Mouse (Mus musculus) forebrain, embryonic 13.5 days (tissue): ENCODE results near the gene Ubc. TPM values are rescaled to one million over a fixed set of nuclear protein-coding genes. Genes with fewer than 3 reads are reported as not detected.
"Not testable (repeated sequence)": the region's sequence is repeated elsewhere in the genome, so short reads cannot be mapped to it uniquely, and the experiment has no call there.

Source experiments
- ATAC-seq: fragments of 200-750 bp; cut with Nextera tagmentation; 2 replicates; pipeline ENCODE4 v1.8.0; 2017
- H3K27ac ChIP-seq: fragments of 300-500 bp; sonication (generic); 2 replicates; pipeline ENCODE4 v1.5.1; 2015; ENCODE audit warnings: inconsistent platforms, mild to moderate bottlenecking, moderate library complexity
- H3K27me3 ChIP-seq: fragments of 300-500 bp; sonication (generic); 2 replicates; pipeline ENCODE4 v1.6.1; 2015; ENCODE audit warnings: mild to moderate bottlenecking, inconsistent platforms
- H3K36me3 ChIP-seq: fragments of 300-500 bp; sonication (generic); 2 replicates; pipeline ENCODE4 v1.6.1; 2015; ENCODE audit warnings: mild to moderate bottlenecking, inconsistent platforms; ENCODE audit not compliant: poor library complexity, severe bottlenecking
- H3K4me1 ChIP-seq: fragments of 300-500 bp; sonication (generic); 2 replicates; pipeline ENCODE4 v1.6.1; 2015; ENCODE audit warnings: inconsistent platforms
- H3K4me2 ChIP-seq: fragments of 300-500 bp; sonication (generic); 2 replicates; pipeline ENCODE4 v1.6.1; 2015; ENCODE audit warnings: inconsistent platforms, mild to moderate bottlenecking, moderate library complexity
- H3K4me3 ChIP-seq: fragments of 300-500 bp; sonication (generic); 2 replicates; pipeline ENCODE4 v1.5.1; 2015; ENCODE audit warnings: mild to moderate bottlenecking, inconsistent platforms
- H3K9ac ChIP-seq: fragments of 300-500 bp; sonication (generic); 2 replicates; pipeline ENCODE4 v1.6.1; 2015; ENCODE audit warnings: mild to moderate bottlenecking, inconsistent platforms
- H3K9me3 ChIP-seq: fragments of 300-500 bp; sonication (generic); replicated peaks from 2 replicates; pipeline ENCODE4 v1.6.1; 2016; ENCODE audit warnings: inconsistent platforms
- WGBS: fragments of 180-500 bp; shearing (Covaris S2); methylation state at CpG from one replicate; pipeline ENCODE4 v1.1.7; 2015; 5-methylcytosine and 5-hydroxymethylcytosine counted together
- polyA plus RNA-seq: library from polyadenylated mRNA; unstranded; fragments of >200 nt; fragmentation: Nextera tagmentation; extraction: Ambion mirVana; gene quantifications from 2 replicates; pipeline ENCODE4 v1.2.1, GENCODE M21; 2015

Ubc gene
- polyA plus RNA-seq: 1,082 and 1,216 TPM in 2 replicates

DNA sequence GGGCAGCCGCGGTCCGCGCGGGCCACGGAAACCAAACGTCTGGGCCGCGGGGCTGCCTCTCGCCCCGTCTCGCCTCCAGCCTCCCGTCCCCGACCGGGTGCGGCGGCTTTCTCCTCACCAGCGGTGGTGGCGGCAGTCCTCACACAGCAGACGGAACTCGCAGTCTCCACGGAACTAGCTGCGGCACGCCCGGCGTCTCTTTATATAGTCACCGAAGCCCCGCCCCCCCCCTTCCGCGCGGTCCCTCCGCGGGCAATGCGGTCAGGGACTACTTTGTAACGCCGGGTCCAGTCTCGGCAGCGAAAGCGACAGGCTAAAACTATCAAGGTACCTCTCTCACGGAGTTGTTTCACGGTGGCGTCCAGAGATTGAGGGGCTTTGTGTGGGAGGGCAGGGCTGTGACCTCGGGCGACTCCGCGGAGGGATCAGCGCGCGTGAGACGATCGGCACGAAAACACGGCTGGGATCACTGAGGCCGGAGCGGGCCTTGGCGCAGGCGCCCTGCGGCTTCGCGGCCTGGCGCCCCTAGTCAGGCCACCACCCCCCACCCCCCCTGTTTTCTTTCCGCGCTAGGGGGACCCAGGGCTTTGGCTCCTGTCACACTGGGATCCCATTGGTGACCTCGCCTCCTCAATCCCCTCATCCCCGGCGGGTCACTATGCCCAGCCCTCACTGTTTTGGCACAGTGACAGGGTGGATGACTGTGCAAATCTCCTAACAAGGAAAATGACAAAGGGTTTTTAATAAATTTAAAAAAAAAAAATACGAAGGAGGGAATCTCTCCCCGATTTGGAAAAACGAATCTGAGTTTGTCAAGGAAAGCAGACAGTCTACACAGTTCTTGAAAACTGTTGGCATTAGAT, at the start of gene Ubc:
Ubc (minus strand) TSS at position 624 of the 863 bp plus-strand sequence.
- Histone ChIP-seq H3K4me3 (peak within 1 kb of the TSS; percentile 99), H3K27ac (peak within 1 kb of the TSS; percentile 94), H3K4me1 (peaks cover 46% of the 10 kb centered on the region), H3K4me2 (peak within 1 kb of the TSS; percentile 99), H3K9ac (peak within 1 kb of the TSS; percentile 98), H3K27me3 (no peaks in the 10 kb centered on the region), H3K36me3 (peaks cover 17% of the 10 kb centered on the region), H3K9me3 (no peaks in the 10 kb centered on the region)
- WGBS: under 1% methylated on average over 66 of the region's 69 CpGs
- peak; percentile 57 for ATAC-seq

DNA sequence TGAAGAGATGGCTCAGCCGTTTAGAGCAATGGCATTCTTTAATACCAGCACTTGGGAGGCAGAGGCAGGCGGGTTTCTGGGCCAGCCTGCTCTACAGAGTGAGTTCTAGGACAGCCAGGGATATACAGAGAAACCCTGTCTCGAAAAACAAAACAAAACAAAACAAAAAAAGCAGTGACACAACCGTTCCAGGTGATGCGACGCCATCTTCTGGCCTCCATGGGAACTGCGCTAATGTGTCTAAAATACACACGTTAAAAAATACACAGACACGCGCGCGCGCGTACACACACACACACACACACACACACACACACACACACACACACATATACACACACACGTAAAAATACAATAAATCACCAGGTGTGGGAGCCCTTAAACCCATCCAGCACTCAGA, 44.3 kb upstream of the Ubc start:
- H3K27me3 ChIP-seq, ATAC-seq, H3K9ac ChIP-seq, H3K27ac ChIP-seq, H3K9me3 ChIP-seq: not testable (repeated sequence)
- WGBS: 55% methylated on average over 15 of the region's 15 CpGs
- peak overlapping the region; percentile 94 for H3K4me2 ChIP-seq
- peaks cover 11% of the 10 kb centered on the region for H3K4me1 ChIP-seq
- H3K4me3 ChIP-seq: peak overlapping the region; percentile 62
- H3K36me3 ChIP-seq: peaks cover 25% of the 10 kb centered on the region

DNA sequence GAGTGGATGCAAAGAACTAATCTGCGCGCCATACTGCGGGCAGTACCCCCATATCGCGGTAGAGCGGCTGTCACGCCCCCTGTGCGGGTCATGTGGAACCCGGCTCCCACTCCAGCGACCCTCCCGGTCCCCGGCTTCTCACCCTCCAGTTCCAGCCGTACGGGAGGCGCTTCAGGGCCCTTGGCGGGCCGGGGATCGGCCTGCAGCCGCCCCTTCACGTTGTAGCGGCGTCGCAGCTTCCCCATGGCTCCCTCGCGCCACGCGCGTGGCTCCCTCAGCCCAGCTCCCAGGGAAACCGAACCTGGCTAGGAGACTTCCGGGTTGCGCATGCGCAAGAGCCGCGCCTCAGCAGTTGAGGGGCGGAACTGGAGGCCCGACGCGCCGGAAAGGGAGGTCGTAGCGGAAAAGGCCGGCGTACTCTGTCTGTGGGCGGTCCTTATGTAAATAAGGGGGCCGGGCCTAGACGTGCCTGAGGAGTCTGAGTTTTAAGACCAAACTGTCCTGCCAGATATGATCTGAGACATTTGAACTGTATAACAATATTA, 43.9 kb upstream of the Ubc start, which contains the start of gene Dhx37:
Dhx37 (minus strand) TSS at position 329 of the 545 bp plus-strand sequence.
- Histone ChIP-seq H3K9me3 (no peaks in the 10 kb centered on the region), H3K36me3 (peaks cover 30% of the 10 kb centered on the region), H3K27ac (peak within 1 kb of the TSS; percentile 37; the same call in 1 of the 2 replicates), H3K27me3 (no peaks in the 10 kb centered on the region), H3K4me2 (peak within 1 kb of the TSS; percentile 94), H3K4me3 (peak within 1 kb of the TSS; percentile 62), H3K9ac (peak within 1 kb of the TSS; percentile 79), H3K4me1 (peaks cover 11% of the 10 kb centered on the region)
- ATAC-seq: peak; percentile 97
- under 1% methylated on average over 46 of the region's 46 CpGs for WGBS

DNA sequence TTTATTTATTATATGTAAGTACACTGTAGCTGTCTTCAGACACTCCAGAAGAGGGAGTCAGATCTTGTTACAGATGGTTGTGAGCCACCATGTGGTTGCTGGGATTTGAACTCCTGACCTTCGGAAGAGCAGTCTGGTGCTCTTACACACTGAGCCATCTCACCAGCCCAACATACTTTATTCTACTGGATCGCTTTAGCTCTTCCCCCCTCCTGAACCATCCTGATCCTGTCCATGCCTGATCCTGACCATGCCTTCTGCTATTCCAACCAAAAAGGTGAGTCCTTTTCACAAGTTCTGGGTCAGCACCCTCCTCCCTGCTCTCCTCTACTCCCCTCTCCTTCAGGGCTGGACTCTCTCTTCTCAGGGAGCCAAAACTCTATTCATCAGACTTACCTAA, 42.3 kb upstream of the Ubc start:
- Histone ChIP-seq H3K4me2 (peak overlapping the region; percentile 94; the same call in 1 of the 2 replicates), H3K4me3 (0 out of 2 replicates have a peak overlapping the region, but pooled peaks have one; percentile 62), H3K4me1 (peaks cover 11% of the 10 kb centered on the region), H3K9ac (0 out of 2 replicates have a peak overlapping the region, but pooled peaks have one; percentile 79), H3K36me3 (peaks cover 46% of the 10 kb centered on the region)
- not testable (repeated sequence) for H3K27me3 ChIP-seq, H3K9me3 ChIP-seq, ATAC-seq, H3K27ac ChIP-seq
- WGBS: 93% methylated on average over 2 of the region's 2 CpGs

DNA sequence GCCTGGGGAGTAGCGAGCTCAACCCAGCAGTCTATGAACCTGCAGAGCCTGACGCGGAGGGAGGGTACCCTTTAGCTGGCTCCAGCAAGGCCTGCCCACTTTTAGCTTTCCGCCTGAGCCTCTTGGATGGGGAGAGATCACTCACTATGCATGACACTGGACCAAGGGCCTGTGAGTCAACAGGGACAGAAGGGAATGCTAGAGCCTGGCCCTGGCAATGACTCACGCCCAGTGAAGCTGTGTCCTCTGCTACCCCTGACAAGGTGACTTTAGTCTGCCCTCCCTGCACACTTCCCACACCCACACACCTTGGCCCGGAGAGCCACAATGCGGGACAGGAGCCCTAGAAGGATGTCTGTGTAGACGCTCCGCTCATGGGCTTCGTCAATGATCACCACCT, 36.3 kb upstream of the Ubc start:
- Histone ChIP-seq H3K4me2 (no peak overlapping the region), H3K4me3 (no peak overlapping the region), H3K9me3 (no peaks in the 10 kb centered on the region), H3K9ac (no peak overlapping the region), H3K27ac (no peak overlapping the region), H3K27me3 (no peaks in the 10 kb centered on the region), H3K4me1 (no peaks in the 10 kb centered on the region), H3K36me3 (peaks cover 100% of the 10 kb centered on the region)
- ATAC-seq: no peak
- 92% methylated on average over 10 of the region's 10 CpGs for WGBS

DNA sequence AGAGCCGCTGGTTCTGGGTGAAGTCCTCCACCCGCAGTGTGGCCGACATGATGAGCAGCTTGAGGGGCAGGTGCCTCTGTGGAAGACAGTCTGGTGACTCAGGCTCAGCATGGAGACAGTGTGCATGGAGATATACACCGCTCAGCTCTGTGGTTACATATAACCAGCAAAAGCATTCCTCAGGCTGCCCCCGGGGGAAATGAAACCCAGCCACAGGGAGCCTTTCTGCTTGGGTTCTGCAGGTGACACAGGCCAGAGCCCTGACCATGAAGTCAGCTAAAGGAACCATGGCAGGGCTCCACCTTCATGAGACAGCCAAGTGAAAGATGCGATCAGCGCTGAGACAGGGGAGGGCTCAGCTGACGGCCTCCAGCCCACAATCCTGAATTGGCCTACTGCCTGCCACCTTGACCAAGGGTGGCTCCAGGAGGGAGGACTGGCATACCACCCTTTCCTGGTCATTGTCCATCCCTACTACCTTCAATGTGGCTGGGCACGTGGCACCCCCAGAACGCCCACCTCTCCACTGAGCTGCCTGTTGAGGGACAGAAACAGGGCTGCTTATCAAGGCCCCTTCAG, 35.8 kb upstream of the Ubc start:
- 91% methylated on average over 10 of the region's 10 CpGs for WGBS
- Histone ChIP-seq H3K27ac (no peak overlapping the region), H3K36me3 (peaks cover 100% of the 10 kb centered on the region), H3K4me3 (no peak overlapping the region), H3K4me1 (no peaks in the 10 kb centered on the region), H3K27me3 (no peaks in the 10 kb centered on the region), H3K4me2 (no peak overlapping the region), H3K9me3 (no peaks in the 10 kb centered on the region), H3K9ac (no peak overlapping the region)
- ATAC-seq: no peak

DNA sequence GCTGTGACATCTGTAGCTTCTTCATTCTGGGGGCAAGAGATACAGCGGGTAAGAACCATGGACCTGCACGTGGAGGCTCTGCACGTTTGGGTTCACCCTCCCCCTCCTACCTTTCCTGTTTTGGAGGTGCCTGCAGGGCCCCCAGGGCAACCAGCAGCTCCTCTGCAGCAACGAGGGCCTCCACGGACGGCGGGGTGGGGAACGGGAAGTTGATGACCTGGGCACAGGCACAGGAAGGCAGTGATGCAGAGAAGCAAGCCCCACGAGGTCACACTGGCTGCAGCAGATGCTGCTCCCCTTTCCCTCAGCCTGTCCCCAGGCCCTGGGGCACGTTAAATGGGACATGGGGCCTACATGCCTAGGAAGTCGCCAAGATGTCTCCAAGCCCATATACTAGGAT, 29.1 kb upstream of the Ubc start:
- Histone ChIP-seq H3K4me2 (no peak overlapping the region), H3K4me1 (no peaks in the 10 kb centered on the region), H3K4me3 (no peak overlapping the region), H3K9ac (no peak overlapping the region), H3K27me3 (no peaks in the 10 kb centered on the region), H3K27ac (no peak overlapping the region), H3K36me3 (peaks cover 98% of the 10 kb centered on the region), H3K9me3 (no peaks in the 10 kb centered on the region)
- no peak for ATAC-seq
- WGBS: 88% methylated on average over 11 of the region's 11 CpGs

DNA sequence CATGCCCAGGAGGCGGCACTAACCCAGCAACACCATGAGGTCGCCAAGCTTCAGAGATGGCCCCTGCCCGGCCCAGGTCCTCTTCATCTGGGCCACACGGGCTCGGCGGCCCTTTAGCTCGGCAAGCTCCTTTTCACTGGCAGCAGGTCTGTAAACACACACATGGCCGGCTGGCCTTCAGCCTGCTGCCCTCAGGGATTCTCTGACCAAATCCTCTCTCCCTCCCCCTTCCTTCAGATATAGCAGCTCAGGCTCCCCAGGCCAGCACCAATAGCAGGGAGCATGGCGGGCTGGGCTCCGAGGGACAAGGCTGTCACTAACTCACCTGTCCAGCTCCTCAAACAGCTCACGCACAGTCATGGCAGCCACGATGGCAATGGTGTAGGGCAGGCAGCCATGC, 28.6 kb upstream of the Ubc start:
- Histone ChIP-seq H3K27me3 (no peaks in the 10 kb centered on the region), H3K4me1 (peaks cover 3% of the 10 kb centered on the region; the same call in 1 of the 2 replicates), H3K4me3 (no peak overlapping the region), H3K9ac (no peak overlapping the region), H3K36me3 (peaks cover 98% of the 10 kb centered on the region), H3K27ac (no peak overlapping the region), H3K4me2 (no peak overlapping the region), H3K9me3 (no peaks in the 10 kb centered on the region)
- ATAC-seq: no peak
- WGBS: 89% methylated on average over 12 of the region's 12 CpGs

DNA sequence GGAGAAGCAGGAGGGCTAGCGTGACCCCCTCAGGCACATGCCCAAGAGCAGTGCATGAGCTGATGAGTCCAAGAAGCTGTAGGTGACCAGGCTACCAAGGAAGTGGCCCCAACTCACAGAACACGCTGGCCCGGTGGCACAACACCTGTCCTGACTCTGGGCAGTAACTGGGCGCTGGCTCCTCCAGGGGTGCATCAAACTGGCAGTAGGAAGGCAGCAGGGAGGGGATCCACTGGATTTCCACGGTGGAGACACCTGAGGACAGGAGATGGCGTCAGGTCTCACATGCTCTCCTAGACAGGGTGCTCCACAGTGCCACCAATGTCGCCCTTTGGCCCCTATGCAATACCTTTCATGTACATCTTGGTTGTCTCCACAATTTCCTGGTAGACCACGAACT, 26.2 kb upstream of the Ubc start:
- ATAC-seq: no peak
- peaks cover 3% of the 10 kb centered on the region; the same call in 1 of the 2 replicates for H3K4me1 ChIP-seq
- 96% methylated on average over 8 of the region's 8 CpGs for WGBS

DNA sequence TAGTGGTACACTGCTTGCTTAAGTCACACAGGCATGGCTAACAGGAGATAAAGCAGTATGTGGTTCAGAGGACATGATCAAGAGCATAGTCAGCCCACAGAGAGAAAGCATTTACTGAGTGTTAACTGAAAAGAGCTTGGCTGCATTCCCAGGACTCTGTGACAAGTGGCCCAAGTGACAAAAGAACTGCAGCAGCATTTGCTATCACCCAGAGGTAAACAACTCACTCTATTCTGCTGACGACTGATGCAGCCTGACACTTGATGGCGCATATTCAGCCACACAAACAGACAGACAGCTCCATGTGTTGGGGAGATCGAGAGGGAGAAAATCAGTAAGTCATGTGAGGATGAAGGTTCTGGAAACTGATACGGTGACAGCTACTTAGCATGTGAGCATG, 23.8 kb upstream of the Ubc start:
- ATAC-seq: no peak
- H3K36me3 ChIP-seq: peaks cover 58% of the 10 kb centered on the region
- H3K9ac ChIP-seq: no peak overlapping the region
- H3K4me2 ChIP-seq: no peak overlapping the region
- H3K4me3 ChIP-seq: no peak overlapping the region
- H3K27me3 ChIP-seq: no peaks in the 10 kb centered on the region
- H3K4me1 ChIP-seq: peaks cover 7% of the 10 kb centered on the region; the same call in 1 of the 2 replicates
- 66% methylated on average over 4 of the region's 4 CpGs for WGBS
- peak overlapping the region; percentile 25; the same call in 1 of the 2 replicates for H3K27ac ChIP-seq
- no peaks in the 10 kb centered on the region for H3K9me3 ChIP-seq

More for the DNA sequence above, 26.2 kb upstream of the Ubc start:
- Histone ChIP-seq H3K27me3 (no peaks in the 10 kb centered on the region), H3K9ac (no peak overlapping the region), H3K4me3 (no peak overlapping the region), H3K27ac (no peak overlapping the region), H3K9me3 (no peaks in the 10 kb centered on the region), H3K4me2 (no peak overlapping the region), H3K36me3 (peaks cover 81% of the 10 kb centered on the region)

DNA sequence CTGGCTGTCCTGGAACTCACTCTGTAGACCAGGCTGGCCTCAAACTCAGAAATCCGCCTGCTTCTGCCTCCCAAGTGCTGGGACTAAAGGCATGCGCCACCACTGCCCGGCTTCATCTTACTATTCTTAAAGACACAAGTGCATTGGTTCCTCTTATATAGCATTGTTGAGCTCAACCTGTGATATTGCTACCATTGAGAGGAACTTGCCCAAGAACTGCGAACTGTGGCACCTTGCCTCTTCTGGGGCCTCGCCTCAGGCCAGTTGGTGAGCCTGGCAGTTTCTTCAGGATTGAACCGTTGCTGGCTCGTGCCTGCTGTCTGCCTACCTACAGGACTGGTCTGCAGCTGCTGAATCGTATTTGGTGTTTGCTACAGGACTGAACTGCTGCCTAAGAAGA, 22.5 kb upstream of the Ubc start:
- H3K4me1 ChIP-seq, H3K4me3 ChIP-seq, ATAC-seq, H3K9me3 ChIP-seq, H3K27ac ChIP-seq, H3K27me3 ChIP-seq, H3K9ac ChIP-seq, H3K4me2 ChIP-seq: not testable (repeated sequence)
- peaks cover 46% of the 10 kb centered on the region for H3K36me3 ChIP-seq
- WGBS: 87% methylated on average over 8 of the region's 8 CpGs

DNA sequence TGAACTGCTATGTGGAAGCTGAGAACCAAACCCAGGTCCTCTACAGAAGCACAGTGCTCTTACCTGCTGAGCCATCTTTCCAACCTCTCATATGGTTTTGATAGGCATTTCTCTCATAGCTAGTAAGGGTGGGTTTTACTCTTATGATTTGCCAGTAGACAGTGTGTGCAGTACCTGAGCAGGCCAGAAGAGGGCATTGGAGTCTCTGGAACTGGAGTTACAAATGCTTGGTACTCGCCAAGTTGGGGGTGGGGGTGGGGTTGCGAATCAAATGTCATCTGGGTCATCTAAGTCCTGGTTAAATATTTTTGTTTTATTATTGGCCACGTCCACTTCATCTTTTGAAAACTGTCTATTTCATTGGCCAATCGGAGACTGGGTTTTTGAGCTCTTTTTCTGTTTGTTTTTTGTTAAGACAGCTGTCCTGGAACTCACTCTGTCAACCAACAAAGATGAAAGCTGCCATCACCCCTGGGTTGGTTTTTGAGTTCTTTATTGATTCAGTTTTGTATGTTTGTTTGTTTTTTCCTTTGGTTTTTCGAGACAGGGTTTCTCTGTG, 22.0 kb upstream of the Ubc start:
- no peak for ATAC-seq
- Histone ChIP-seq H3K4me1 (peaks cover 12% of the 10 kb centered on the region), H3K9ac (no peak overlapping the region), H3K36me3 (peaks cover 41% of the 10 kb centered on the region), H3K27ac (no peak overlapping the region), H3K4me2 (no peak overlapping the region), H3K4me3 (no peak overlapping the region), H3K27me3 (no peaks in the 10 kb centered on the region), H3K9me3 (no peaks in the 10 kb centered on the region)
- WGBS: 56% methylated on average over 5 of the region's 5 CpGs
